Mouse (Mus musculus) cerebellum, postnatal 25 days (tissue): ENCODE results near the gene Jade1.

Experiments used
- DNase-seq, 2 experiments: peaks; one replicate each; pipeline ENCODE4 v3.0.0; 2021; ENCODE audit warnings: mixed read lengths in 2 of 2

Gene Jade1

DNA sequence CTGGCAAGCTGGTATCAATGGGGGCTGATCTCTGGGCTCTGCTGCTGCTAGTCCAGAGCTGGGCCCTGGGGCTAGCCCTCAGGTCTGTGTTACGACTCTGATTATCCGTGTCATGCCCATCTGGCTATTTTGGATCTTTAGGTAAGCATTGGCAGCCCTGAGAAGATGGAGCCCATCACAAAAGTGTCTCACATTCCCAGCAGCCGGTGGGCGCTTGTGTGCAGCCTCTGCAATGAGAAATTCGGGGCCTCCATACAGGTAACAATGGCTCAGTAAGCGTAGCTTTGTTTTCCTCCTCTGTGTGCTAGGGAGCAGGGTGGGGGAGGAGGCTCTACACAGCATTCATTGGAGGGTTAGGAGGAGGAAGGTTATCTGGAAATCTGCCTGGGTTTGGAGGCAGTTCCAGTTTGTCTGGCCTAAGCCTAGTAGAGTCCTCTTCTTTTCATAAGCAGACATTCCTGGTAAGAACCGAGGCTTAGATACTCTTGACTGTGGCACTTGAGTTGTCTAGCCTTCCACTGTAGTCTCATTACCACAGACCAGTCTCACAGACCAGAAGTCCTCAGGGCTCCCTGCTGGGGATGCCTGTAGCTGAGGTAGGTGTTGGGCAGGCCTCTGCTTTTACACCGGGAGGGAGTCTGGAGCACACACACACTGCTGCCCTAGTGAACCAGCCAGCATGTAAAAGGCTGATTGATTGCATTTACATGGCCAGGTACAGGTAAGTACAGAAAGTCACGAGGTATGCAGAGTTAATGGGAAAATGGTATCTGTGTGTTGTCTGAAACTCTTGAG, 45.9 kb downstream of the Jade1 start:
- DNase-seq, result no peak

GRCm38 (mm10) chr3:41602933-41603332, 47.4 kb downstream of the Jade1 start:
- DNase-seq, result no peak

DNA sequence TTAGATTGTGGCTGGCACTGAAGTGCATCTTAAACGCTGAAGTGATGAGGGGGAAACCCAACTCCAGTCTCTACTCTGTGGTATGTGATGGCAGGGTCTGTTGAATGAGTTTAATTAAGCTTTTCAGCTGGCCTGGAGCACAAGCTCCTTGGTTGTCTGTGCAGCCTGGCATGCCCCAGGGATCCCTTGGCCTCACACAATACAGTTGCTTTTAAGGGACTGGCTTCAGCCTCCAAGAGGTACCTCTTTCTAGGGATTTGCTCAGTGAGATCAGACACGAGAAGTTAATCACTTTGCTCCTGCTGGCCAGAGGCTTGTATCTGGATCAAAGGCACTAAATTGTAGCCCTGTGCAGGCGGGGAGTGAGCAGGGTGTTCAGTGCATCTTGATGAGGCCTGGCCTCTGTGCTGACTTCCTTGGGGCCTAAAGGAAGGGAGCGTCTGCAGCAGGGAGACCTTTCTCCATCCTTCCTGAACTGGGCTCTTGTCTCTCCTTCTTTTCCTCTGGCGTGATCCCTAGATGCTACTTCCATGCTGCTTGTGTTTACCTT, 48.0 kb downstream of the Jade1 start:
- DNase-seq, result no peak

DNA sequence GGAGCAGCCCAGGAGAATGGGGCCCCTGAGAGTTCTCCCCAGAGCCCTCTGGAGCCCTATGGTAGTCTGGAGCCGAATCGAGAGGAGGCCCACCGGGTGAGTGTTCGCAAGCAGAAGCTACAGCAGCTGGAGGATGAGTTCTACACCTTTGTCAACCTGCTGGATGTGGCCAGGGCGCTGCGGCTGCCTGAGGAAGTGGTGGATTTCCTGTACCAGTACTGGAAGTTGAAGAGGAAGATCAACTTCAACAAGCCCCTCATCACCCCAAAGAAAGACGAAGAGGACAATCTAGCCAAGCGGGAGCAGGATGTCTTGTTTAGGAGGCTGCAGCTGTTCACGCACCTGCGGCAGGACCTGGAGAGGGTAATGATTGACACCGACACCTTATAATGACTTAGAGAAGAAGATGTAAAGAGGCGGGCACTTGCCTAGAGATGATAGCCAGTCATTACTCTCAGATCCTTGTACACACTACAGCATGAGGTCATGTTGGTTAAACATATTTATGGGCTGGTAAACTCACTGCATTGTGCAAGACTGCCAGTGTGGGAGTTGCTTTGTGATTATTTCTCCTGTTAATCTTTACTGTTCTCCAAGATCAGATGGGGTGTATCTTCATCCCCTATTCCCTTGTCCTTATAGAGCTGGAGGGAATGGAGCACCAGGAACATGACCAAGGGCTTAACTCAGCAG, 49.2 kb downstream of the Jade1 start:
- no peak for DNase-seq

DNA sequence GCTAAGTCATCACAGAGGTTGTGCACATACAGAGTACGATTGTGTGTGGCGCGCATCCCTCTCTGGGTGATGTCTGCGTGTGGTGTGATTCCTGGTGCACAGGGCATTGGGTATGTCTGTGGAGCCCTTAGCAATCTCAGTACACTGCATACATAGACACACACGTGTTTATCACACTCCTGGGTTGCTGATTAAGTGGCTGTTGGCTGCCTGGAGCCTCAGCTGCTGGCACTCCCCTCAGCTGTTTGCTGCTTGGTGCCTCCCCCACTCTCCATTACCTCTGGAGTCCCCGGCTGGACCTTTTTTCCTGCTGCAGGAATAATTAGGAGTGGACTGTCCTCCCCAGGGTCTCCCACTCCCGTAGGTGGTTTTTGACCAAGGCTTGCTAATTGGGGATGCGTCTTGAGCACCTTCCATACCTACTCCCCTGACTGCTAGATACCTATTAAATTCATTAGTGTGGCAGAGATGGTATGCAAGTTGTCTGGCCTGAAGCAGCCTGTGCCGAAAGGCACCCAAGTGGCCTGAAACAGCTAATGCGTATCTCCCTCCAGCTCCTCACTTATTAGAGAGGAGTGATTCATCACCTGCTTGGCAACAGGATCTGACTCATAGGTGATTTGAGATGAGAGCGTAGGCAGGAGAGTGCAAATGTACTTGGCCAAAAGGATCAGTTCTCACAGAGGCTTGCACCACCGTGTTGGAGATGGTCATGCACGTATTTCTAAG, 50.2 kb downstream of the Jade1 start:
- DNase-seq, result no peak

DNA sequence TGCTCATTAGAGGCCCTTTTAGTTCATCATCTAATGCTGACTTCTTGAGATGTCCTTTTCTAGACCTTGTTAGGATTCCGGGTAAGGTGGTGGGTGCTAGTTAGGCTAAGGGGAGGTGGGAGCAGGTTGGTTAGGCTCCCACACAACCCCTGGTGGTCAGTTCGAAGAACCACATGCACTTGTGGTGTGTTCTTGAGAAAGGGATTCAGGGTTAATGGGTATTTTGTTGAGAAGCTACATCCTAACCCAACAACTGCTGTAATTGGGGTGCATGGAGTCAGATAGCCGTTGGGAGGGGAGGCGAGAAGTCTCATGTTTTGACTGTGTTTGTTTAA, 50.8 kb downstream of the Jade1 start:
- DNase-seq, result no peak

- DNase-seq, result no peak
These were observed 51.5 kb downstream of the Jade1 start for GRCm38 (mm10) chr3:41607050-41607449.

GRCm38 (mm10) chr3:41607467-41607866, 51.9 kb downstream of the Jade1 start:
- no peak for DNase-seq

DNA sequence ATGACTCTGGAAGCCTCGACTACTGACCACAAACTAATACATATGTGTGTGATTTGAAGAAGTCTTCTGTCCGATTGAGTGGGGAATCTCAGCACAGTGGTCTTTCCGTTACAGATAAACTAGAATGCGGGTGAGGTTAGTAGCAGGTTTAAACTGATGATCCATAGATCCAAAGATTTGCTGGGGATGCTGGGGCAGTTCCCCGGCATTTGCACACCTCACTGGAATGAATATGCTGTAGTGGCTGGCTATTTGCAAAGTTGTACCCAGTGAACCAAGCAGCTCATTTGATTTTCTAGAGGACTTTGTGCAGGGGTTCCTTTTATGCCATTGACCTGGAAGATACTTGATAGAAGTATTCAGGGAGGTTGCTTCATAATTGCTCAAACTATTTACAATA, 53.5 kb downstream of the Jade1 start:
- no peak for DNase-seq

DNA sequence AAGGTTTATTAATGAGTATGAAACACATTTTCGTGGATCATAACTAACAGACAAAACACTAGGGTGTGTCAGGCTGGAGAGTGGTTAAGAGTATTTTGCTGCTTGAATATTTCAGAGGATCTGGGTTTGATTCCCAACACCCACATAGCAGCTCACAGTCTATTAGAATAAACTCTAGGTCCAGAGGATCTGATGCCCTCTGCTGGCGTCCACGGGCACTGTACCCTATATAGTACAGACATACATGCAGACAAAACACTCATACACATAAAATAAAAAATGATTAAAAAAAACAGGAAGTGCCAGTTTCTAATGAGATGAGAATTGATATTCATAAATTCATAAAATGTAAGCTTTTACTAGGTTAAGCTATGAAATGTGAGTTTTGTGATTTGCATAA, 56.7 kb downstream of the Jade1 start:
- DNase-seq, result no peak

DNA sequence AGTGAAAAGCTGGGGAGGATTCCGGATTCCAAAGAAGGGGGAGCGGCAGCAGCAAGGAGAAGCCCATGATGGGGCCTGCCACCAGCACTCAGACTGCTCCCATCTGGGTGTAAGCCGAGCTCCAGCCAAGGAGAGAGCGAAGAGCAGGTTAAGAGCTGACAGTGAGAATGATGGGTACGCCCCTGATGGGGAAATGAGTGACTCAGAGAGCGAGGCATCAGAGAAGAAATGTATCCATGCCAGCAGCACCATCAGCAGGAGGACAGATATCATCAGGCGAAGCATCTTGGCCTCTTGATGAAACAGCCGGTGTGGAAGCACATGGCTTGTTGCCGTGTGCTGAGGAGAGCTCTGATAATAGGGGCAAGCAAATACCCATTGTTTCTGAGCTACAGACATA, 58.2 kb downstream of the Jade1 start:
- DNase-seq, result peak; percentile 45 to 62

- no peak for DNase-seq
These were observed 58.9 kb downstream of the Jade1 start for GRCm38 (mm10) chr3:41614230-41614985.

- DNase-seq, result no peak
These were observed 62.5 kb downstream of the Jade1 start for GRCm38 (mm10) chr3:41618036-41618435.

DNA sequence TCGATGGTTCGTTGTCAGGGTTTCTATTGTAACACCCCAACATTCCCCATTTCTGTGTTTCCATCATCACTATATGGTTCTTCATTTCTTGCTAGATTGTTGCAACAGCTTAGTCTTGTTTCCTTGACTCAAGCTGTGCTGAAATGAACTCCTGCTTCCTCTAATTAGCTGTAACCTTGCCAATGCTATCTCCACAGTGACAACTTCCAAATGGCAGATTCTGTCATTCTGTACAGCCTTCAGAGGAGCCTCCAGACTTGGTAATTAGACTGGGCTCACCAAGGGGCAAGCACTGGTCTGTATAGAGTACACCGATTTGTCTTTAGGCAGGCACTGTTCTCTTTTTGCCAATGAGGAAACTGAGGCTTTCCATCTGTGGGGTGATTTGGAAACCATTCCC, 63.0 kb downstream of the Jade1 start:
- no peak for DNase-seq

DNA sequence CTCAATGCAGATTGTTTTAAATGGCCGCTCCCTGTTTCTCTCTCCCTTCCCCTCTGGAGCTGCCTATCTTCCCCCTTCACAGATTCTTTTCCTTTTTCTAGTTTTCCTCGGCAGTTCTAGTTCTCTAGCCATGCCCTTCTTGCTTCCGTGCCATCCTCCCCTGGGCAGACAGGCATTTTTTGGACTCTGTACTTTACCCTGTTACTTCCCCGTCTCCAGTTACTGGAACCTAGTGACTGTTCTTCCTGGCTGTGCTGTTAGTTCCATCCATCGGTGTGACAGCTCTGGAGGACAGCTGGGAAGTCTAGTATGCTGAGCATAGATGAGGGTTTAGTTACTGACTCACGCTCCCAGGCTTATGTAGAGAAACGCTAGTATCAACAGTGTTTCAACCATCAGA, 65.4 kb downstream of the Jade1 start:
- DNase-seq, result no peak

GRCm38 (mm10) chr3:41655642-41656041, 100.1 kb downstream of the Jade1 start:
- DNase-seq, result no peak
